Mouse (Mus musculus) forebrain, embryonic 12.5 days (tissue): ENCODE measurements at regions not wholly inside any gene's neighbourhood (a gene's known extent, or its start where the extent isn't known, plus 50 kb on each side); places are given as distances from the start of the nearest gene placed in this dataset.
A peak's percentile ranks its signal among the peaks of the same experiment; 100 is the strongest.

ENCODE experiments used
- ATAC-seq: fragments of 200-750 bp; cut with Nextera tagmentation; 2 replicates; pipeline ENCODE4 v1.8.0; 2017; ENCODE audit warnings: moderate TSS enrichment; ENCODE audit not compliant: low FRiP score
- H3K27ac ChIP-seq: fragments of 300-500 bp; sonication (generic); 2 replicates; pipeline ENCODE4 v1.5.1; 2016; ENCODE audit warnings: mild to moderate bottlenecking
- H3K27me3 ChIP-seq: fragments of 300-500 bp; sonication (generic); 2 replicates; pipeline ENCODE4 v1.6.1; 2016; ENCODE audit warnings: mild to moderate bottlenecking
- H3K36me3 ChIP-seq: fragments of 300-500 bp; sonication (generic); replicated peaks from 2 replicates; pipeline ENCODE4 v1.6.1; 2016; ENCODE audit warnings: mild to moderate bottlenecking
- H3K4me1 ChIP-seq: fragments of 300-500 bp; sonication (generic); 2 replicates; pipeline ENCODE4 v1.6.1; 2016
- H3K4me2 ChIP-seq: fragments of 300-500 bp; sonication (generic); 2 replicates; pipeline ENCODE4 v1.6.1; 2016; ENCODE audit warnings: mild to moderate bottlenecking, moderate library complexity
- H3K4me3 ChIP-seq: fragments of 300-500 bp; sonication (generic); replicated peaks from 2 replicates; pipeline ENCODE4 v1.5.1; 2016; ENCODE audit warnings: mild to moderate bottlenecking
- H3K9ac ChIP-seq: fragments of 300-500 bp; sonication (generic); 2 replicates; pipeline ENCODE4 v1.6.1; 2016; ENCODE audit warnings: mild to moderate bottlenecking
- H3K9me3 ChIP-seq: fragments of 300-500 bp; sonication (generic); 2 replicates; pipeline ENCODE4 v1.6.1; 2016
- WGBS: fragments of 180-500 bp; shearing (Covaris S2); methylation state at CpG from one replicate; pipeline ENCODE4 v1.1.7; 2016; 5-methylcytosine and 5-hydroxymethylcytosine counted together

DNA sequence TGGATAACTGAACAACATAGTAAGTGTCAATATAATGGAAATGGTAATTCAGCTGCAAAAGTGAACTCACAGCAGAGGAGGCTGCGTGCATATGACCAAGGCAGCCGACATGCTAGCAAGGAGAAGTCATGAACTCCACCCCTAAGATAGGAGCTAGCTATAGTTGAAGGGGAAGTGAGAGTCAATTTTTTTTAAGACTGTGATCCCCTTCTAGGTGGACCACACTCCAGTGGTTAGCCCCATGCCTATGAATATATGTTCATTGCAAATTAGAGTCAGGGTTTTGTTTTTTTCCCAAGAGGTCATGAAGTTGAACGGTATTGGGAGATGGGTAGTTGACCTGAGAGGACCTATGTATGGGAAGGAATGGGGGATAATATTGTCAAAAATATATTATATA is 451.4 kb downstream of the Mdfic start:
- H3K4me3 ChIP-seq, result no peak overlapping the region
- WGBS, result 93% methylated on average over 3 of the region's 3 CpGs
- no peak overlapping the region for H3K27ac ChIP-seq
- no peak overlapping the region for H3K4me2 ChIP-seq
- H3K9ac ChIP-seq, result no peak overlapping the region
- H3K9me3 ChIP-seq, result no peaks in the 10 kb centered on the region
- no peaks in the 10 kb centered on the region for H3K4me1 ChIP-seq
- no peak for ATAC-seq
- H3K27me3 ChIP-seq, result no peaks in the 10 kb centered on the region
- no peaks in the 10 kb centered on the region for H3K36me3 ChIP-seq

DNA sequence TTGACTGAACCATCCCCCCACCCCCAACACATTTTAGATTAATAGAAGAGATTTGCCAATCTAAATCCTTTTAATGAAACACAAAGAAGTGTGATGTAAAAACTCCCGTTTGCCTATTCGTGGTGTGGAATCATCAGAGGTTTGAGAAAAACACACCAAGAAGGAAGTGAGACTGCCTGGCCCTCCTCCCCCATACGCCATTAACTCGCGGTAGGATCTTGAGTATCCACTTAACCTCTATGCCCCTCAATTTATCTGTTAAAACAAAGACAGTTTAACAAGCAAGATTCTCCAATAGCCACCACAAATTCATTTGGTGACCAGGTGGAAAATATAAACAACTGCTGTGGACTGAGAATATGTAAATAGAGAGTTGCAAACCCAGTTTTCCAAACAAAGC is 456.9 kb downstream of the Mdfic start:
- WGBS, result 70% methylated on average over 5 of the region's 5 CpGs

DNA sequence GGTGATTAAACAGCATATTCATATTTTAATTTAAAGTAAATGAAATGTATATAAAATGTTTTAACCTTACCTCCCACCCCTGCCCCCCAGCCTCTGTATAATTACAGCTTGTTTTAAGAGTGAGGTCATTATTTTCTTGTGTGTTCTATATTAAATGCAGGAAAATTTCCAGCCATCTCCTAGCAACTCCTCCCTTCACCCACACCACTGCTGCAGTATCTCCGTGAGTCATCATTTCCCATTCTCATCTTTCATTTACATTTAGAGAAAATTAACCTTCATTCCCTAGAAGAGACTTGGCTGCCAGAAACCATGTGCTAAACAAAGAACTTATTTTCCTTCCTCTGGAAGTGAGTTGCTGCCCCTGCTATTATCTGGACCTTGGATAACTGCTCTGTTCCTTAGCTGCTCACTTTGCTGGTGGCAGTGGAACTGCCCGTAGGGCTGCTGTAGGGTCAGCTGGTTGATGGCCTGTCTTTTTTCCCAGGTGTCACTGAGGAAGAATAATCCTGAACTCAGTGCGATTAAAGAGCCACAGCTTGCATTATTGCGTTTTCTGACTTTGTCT is 467.6 kb downstream of the Mdfic start:
- no peak for ATAC-seq
- 53% methylated on average over 4 of the region's 4 CpGs for WGBS

More for the DNA sequence above, 456.9 kb downstream of the Mdfic start:
- Histone ChIP-seq H3K9me3 (no peaks in the 10 kb centered on the region), H3K27me3 (no peaks in the 10 kb centered on the region), H3K4me3 (no peak overlapping the region), H3K9ac (no peak overlapping the region), H3K4me2 (no peak overlapping the region), H3K36me3 (no peaks in the 10 kb centered on the region), H3K27ac (no peak overlapping the region), H3K4me1 (no peaks in the 10 kb centered on the region)
- no peak for ATAC-seq

GRCm38 (mm10) chr6:16212975-16213374 is 492.5 kb downstream of the Mdfic start:
- H3K4me2 ChIP-seq, result peak overlapping the region; percentile 8; the same call in 1 of the 2 replicates
- H3K9me3 ChIP-seq, result no peaks in the 10 kb centered on the region
- H3K36me3 ChIP-seq, result no peaks in the 10 kb centered on the region
- H3K9ac ChIP-seq, result no peak overlapping the region
- H3K27me3 ChIP-seq, result peaks cover 17% of the 10 kb centered on the region
- peak; percentile 89 for ATAC-seq
- 13% methylated on average over 5 of the region's 5 CpGs for WGBS
- peaks cover 16% of the 10 kb centered on the region for H3K4me1 ChIP-seq
- H3K4me3 ChIP-seq, result no peak overlapping the region
- H3K27ac ChIP-seq, result no peak overlapping the region

More for the DNA sequence above, 467.6 kb downstream of the Mdfic start:
- Histone ChIP-seq H3K9me3 (no peaks in the 10 kb centered on the region), H3K27me3 (no peaks in the 10 kb centered on the region), H3K27ac (no peak overlapping the region), H3K36me3 (no peaks in the 10 kb centered on the region), H3K4me2 (no peak overlapping the region), H3K4me3 (no peak overlapping the region), H3K4me1 (peaks cover 3% of the 10 kb centered on the region; the same call in 1 of the 2 replicates), H3K9ac (no peak overlapping the region)

DNA sequence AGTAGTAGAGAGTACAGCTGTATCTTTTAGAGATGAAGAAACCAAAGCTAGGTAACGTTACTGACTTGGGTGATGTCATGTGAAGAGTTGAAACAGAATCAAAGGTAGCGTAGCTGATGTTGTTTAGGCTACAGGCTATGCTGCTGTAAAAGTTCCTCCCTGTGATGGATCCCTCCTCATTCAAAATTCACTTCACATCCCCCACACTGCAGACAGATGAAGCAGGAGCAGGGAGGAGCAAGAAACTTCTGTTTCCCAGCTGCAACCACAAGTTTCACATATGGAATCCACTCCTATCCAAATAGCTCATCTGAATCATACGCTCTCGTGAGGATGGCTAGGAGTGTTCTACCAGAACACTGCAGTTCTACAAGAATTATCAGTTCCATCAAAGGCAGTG is 493.2 kb downstream of the Mdfic start:
- 54% methylated on average over 4 of the region's 4 CpGs for WGBS
- H3K4me2 ChIP-seq, result no peak overlapping the region
- peaks cover 17% of the 10 kb centered on the region for H3K27me3 ChIP-seq
- H3K27ac ChIP-seq, result no peak overlapping the region
- no peak; the same call in 1 of the 2 replicates for ATAC-seq
- no peaks in the 10 kb centered on the region for H3K36me3 ChIP-seq
- no peaks in the 10 kb centered on the region for H3K9me3 ChIP-seq
- H3K4me1 ChIP-seq, result peaks cover 16% of the 10 kb centered on the region
- no peak overlapping the region for H3K9ac ChIP-seq
- no peak overlapping the region for H3K4me3 ChIP-seq

- H3K9me3 ChIP-seq, result no peaks in the 10 kb centered on the region
- 39% methylated on average over 3 of the region's 3 CpGs for WGBS
- no peaks in the 10 kb centered on the region for H3K4me1 ChIP-seq
- no peak overlapping the region for H3K27ac ChIP-seq
- ATAC-seq, result peak; percentile 33; the same call in 1 of the 2 replicates
- H3K27me3 ChIP-seq, result no peaks in the 10 kb centered on the region
- no peaks in the 10 kb centered on the region for H3K36me3 ChIP-seq
- no peak overlapping the region for H3K4me2 ChIP-seq
- H3K4me3 ChIP-seq, result no peak overlapping the region
- H3K9ac ChIP-seq, result no peak overlapping the region
Measured at GRCm38 (mm10) chr6:16221002-16221627, 500.7 kb downstream of the Mdfic start.
